Mouse (Mus musculus) hematopoietic multipotent progenitor cell, adult 10-12 weeks (in vitro differentiated cells): ENCODE measurements around the gene Usp1. TPM values are rescaled to one million over a fixed set of nuclear protein-coding genes. Genes with fewer than 3 reads are reported as not detected.

ENCODE experiments used
- polyA plus RNA-seq: library from polyadenylated mRNA; stranded (reverse); fragments of >175 nt; gene quantifications from 2 replicates; pipeline ENCODE4 v1.2.3, GENCODE M21; 2012; ENCODE audit warnings: low replicate concordance

The Usp1 gene
- polyA plus RNA-seq = 145 and 321 TPM in 2 replicates

DNA sequence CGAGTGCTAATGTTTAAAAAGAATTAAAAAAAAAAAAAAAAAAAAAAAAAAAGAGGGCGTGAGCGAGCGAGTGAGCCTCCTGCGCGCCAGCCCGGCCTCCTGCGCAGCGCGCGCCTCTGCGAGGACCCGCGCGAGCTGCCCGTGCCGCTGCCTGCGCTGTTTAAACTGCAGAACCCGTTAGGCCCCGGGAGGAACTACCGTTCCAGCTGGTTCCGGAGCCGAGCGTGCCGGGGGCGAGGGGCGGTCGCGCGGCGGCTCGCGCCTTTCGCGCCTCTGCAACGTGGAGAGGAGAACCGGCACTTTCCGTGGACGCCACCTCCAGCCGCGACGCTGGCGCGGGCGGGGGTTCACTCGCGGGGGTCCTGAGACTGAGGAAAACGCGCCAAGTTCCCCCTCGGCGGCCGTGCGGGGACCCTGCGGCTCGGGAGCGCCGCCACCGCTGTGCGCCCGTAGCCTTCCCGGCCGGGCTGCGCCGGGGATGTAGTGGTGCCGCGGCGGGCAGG lies at the start of gene Usp1:
Gene Usp1, plus strand, starts transcription at position 243 of the 503 bp plus-strand sequence.

Other genes with a start within 250 kb of the Usp1 start
- gene L1td1, start 197.1 kb upstream of the Usp1 start, polyA plus RNA-seq = not detected in 2 replicates
- not detected in 2 replicates for gene Kank4, start 106.3 kb upstream of the Usp1 start, polyA plus RNA-seq
- not detected in 2 replicates for gene I0C0044D17Rik, start 100.0 kb upstream of the Usp1 start, polyA plus RNA-seq
- not detected in 2 replicates for gene Angptl3, start 107.1 kb downstream of the Usp1 start, polyA plus RNA-seq
- gene Dock7, start 197.1 kb downstream of the Usp1 start, polyA plus RNA-seq = 0.73 and 1.1 TPM in 2 replicates